Mouse (Mus musculus) G1E (cell line): Measurements from ENCODE around the gene Pim3.

Experiments used
- CTCF ChIP-seq: IDR thresholded peaks from 2 replicates; pipeline ENCODE4 v1.5.1; 2012; ENCODE audit warnings: low read depth, low read length, inconsistent platforms, mixed read lengths
- GATA1 ChIP-seq: IDR thresholded peaks from 2 replicates; pipeline ENCODE4 v1.6.1; 2012; ENCODE audit warnings: borderline replicate concordance, low read length, inconsistent platforms, mixed read lengths
- GATA2 ChIP-seq: IDR thresholded peaks from 2 replicates; pipeline ENCODE4 v1.6.1; 2012; ENCODE audit warnings: low read depth, low read length, inconsistent platforms, borderline replicate concordance
- POLR2AphosphoS5 ChIP-seq: IDR thresholded peaks from 2 replicates; pipeline ENCODE4 v1.6.1; 2012; ENCODE audit warnings: low read depth, low read length, inconsistent platforms; ENCODE audit not compliant: insufficient replicate concordance
- TAL1 ChIP-seq: conservative IDR thresholded peaks from 2 replicates; pipeline ENCODE4 v1.6.1; 2012; ENCODE audit warnings: low read depth, low read length, inconsistent platforms, mixed read lengths

DNA sequence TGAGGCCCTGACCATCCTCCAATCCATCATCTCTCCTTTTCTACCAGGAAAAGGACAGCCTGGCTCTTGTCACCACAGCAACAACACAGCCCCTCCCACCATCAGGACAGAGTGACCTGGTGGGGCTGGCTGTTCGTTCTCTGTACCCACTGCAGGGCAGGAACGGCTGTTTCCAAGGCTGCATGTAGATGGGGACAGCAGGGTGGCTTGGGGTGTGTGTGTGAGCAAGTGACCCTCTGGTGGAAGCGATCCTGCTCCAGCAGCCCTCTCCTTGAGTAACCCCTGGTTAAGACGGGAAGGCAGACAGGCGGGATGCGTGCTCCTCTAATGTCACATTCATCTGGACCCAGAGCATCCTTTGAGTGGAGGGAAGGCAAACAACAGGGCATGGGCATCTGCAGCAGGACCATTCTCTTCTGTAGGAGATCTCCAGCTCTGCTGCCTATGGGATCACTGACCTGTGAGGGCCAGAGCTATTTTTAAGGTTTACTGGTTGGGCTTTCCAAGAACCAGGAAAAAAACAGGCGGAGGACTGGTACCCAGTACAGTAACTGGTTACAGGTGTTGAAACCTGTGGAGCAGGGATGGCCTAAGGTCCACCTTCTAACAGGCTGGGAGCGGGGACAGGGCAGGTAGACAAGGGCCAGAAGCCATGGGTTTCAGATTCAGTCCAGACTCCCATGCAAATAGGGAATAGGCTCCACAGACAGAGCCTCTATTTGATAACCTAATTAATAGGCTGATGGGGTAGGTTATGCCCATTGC, 2.6 kb upstream of the Pim3 start:
- TF ChIP-seq GATA1: no peak
- TF ChIP-seq CTCF: no peak
- TF ChIP-seq POLR2AphosphoS5: no peak
- no peak for TF ChIP-seq TAL1
- no peak for TF ChIP-seq GATA2
